Mouse (Mus musculus): ENCODE results near the gene Ece1.

Gene Ece1

DNA sequence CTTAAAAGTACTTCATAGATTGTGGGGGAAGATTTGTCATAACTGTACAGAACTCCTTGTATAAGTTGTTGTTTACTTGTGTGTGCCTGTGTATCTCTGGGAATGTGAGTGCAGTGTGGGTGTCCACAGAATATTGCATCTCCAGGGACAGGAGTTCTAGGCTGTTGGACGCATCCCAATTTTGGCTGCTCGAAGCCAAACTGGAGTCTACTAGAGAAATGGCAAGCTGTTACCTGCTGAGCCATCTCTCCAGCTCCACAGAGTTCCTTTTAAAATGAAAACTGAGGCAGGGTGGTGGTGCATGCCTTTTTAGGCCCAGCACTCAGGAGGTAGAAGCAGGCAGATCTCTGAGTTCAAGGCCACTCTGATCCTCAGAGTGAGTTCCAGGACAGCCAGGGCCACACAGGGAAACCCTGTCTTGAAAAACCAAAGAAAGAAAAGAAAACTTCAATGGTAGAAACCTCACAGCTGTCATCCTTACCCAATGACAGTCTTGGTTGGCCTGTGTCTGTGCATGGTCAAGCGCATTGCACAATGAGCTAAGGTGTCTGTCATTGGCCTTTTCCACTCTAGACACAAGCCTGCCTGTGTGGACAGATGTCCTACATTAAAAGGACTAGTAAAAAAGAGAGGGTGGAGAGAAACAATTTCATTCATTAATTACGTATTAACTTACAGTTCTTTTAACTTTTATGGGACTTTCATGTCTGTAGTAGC lies 147.9 kb downstream of the Ece1 start:
- in situ Hi-C loops (cut with MboI, MseI): no loop called here

DNA sequence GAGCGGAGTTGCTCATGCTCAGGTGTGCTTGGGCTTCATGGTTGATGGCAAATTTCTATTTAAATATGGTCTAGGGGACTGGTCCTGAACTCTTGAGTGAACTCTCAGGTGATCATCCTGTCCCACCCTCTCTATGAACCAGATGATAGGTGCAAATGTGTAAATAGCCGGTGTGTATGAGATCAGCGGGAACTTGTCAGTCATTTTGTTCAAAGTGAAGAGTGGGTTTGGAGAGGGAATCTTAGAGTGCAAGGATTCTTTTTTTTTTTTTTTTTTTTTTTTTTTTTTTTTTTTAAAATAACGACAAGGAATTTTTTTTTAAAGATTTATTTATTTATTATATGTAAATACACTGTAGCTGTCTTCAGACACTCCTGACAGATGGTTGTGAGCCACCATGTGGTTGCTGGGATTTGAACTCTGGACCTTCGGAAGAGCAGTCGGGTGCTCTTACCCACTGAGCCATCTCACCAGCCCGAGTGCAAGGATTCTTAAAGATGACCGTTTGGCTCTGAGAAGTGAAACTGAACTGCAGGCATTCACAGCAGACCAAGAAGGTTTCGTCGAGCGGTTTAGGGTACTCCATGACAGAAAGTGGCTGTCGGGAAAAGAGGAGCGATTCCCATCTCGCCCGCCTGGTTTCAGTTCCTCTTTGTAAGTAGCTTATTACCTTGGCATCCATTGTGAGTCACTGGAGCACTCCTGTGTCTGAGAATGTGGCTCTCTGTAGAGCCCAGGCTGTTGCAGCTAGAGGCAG lies 151.9 kb downstream of the Ece1 start:
- in situ Hi-C loops (cut with MboI, MseI): no loop called here

Data from T-helper 17 cell (primary cell).